Comparison of ENCODE assay signal across 11 mouse cellular contexts in genomic region chr11:116523699-116524189, GRCm38 (mm10). TPM values are rescaled to one million over a fixed set of nuclear protein-coding genes. Genes with fewer than 3 reads are reported as not detected.
DNase-seq lines count a peak whose midpoint lies in the region; ATAC-seq and TF ChIP-seq lines count a peak whose summit lies in the region.
"Had no signal": no experiment of that assay in that cellular context is flagged by ENCODE, and none has a peak within 500 bp of the region (broad histone marks: within the 10 kb centered on the region; RNA-seq: fewer than 3 reads in every experiment).

No protein-coding gene starts in this region.

- no peak overlapping the region for H3K4me3 ChIP-seq in heart, embryonic 16.5 days (ENCODE audit: low read length)
- H3K4me3 ChIP-seq in lung, postnatal 0 days (ENCODE audit: low read depth, low read length) = no peak overlapping the region

- WGBS in heart, embryonic 16.5 days = 33% methylated on average over 5 of the region's 5 CpGs
- WGBS in lung, postnatal 0 days = 28% methylated on average over 5 of the region's 5 CpGs

- H3K27ac ChIP-seq in heart, embryonic 16.5 days (ENCODE audit: low read length) = peak overlapping the region; percentile 84
- peak overlapping the region; percentile 83 for H3K27ac ChIP-seq in lung, postnatal 0 days (ENCODE audit: low read length)

- no peaks in the 10 kb centered on the region for H3K36me3 ChIP-seq in heart, embryonic 16.5 days (ENCODE audit: control insufficient read depth, insufficient read depth)
- no peaks in the 10 kb centered on the region for H3K36me3 ChIP-seq in lung, postnatal 0 days (ENCODE audit: insufficient read depth, low read length)

- peaks cover 21% of the 10 kb centered on the region for H3K4me1 ChIP-seq in heart, embryonic 16.5 days (ENCODE audit: control insufficient read depth, insufficient read depth, low read length)
- peaks cover 16% of the 10 kb centered on the region; the same call in 1 of the 2 replicates for H3K4me1 ChIP-seq in lung, postnatal 0 days (ENCODE audit: insufficient read depth, low read depth, low read length)

- TF ChIP-seq CTCF in lung, postnatal 0 days (IDR thresholded peaks at IDR 0.05) = peak; percentile 25

- peak; percentile 21 for DNase-seq in gastrocnemius, adult 18-20 months (ENCODE audit: low spot score)
- no peak for DNase-seq in gastrocnemius, postnatal 10 days
- DNase-seq in adipocyte (ENCODE audit: low spot score) = peak; percentile 59
- DNase-seq in lung, postnatal 0 days (ENCODE audit: low spot score) = peak; percentile 69
- no peak for DNase-seq in left cerebral cortex, postnatal 25 days (ENCODE audit: low spot score in 2 of 2)
- DNase-seq in left cerebral cortex, postnatal 4 days = no peak
- DNase-seq in retina, embryonic 14.5 days (ENCODE audit: low spot score) = no peak
- DNase-seq: right cerebral cortex, postnatal 4 days had no signal

- H3K27me3 ChIP-seq in heart, embryonic 16.5 days (ENCODE audit: control insufficient read depth, insufficient read depth, low read length) = no peaks in the 10 kb centered on the region
- H3K27me3 ChIP-seq in lung, postnatal 0 days (replicated peaks; ENCODE audit: insufficient read depth, low read length) = no peaks in the 10 kb centered on the region
- H3K27me3 ChIP-seq: Patski had no signal

- no peak overlapping the region for H3K4me2 ChIP-seq in heart, embryonic 16.5 days (ENCODE audit: low read depth, low read length)
- H3K4me2 ChIP-seq in lung, postnatal 0 days (replicated peaks; ENCODE audit: low read depth, low read length) = no peak overlapping the region

- H3K9ac ChIP-seq in heart, embryonic 16.5 days (ENCODE audit: low read length) = 0 out of 2 replicates have a peak overlapping the region, but pooled peaks have one; percentile 13
- no peak overlapping the region for H3K9ac ChIP-seq in lung, postnatal 0 days (replicated peaks; ENCODE audit: low read depth)

- H3K9me3 ChIP-seq in heart, embryonic 16.5 days (replicated peaks; ENCODE audit: control insufficient read depth, low read length) = no peaks in the 10 kb centered on the region
- no peaks in the 10 kb centered on the region for H3K9me3 ChIP-seq in lung, postnatal 0 days (ENCODE audit: low read length)

- intact Hi-C loops in left cerebral cortex, postnatal 25 days (cut with DNase I) = no loop called here
- intact Hi-C loops in left cerebral cortex, postnatal 4 days (cut with DNase I) = no loop called here

- ATAC-seq in heart, embryonic 16.5 days (replicated peaks; ENCODE audit: extremely low read depth, insufficient read depth, low FRiP score) = peak; percentile 80
- ATAC-seq in lung, postnatal 0 days = peak; percentile 60
- ATAC-seq: Patski had no signal

- no peak for TF ChIP-seq EP300 in lung, postnatal 0 days (IDR thresholded peaks at IDR 0.05)

RNA-seq across cellular contexts. Expression of gene Sphk1, which starts 7.0 kb away (rescaled TPM):
- total RNA-seq in gastrocnemius, adult 18-20 months (2021) = under 1 TPM; 0.80 to 0.88 TPM
- total RNA-seq in gastrocnemius, postnatal 10 days (2021) = 1 to 10 TPM; 3.7 to 4.0 TPM
- polyA plus RNA-seq in heart, embryonic 16.5 days (2015; fragmentation: Nextera tagmentation; extraction: Ambion mirVana) = 3.6 and 4.5 TPM in 2 replicates
- 38.6 and 56.3 TPM in 2 replicates for polyA plus RNA-seq in lung, postnatal 0 days (2015; fragmentation: Nextera tagmentation; extraction: Ambion mirVana)
- total RNA-seq in left cerebral cortex, postnatal 25 days (2021) = 1 to 10 TPM; 4.9 to 5.5 TPM
- total RNA-seq in left cerebral cortex, postnatal 4 days (2021) = 1 to 10 TPM; 4.8 to 6.7 TPM

RNA-seq across cellular contexts. Expression of gene Prpsap1, which starts 29.7 kb away (rescaled TPM):
- total RNA-seq in gastrocnemius, adult 18-20 months (2021) = 10 to 100 TPM; 12.3 to 12.5 TPM
- total RNA-seq in gastrocnemius, postnatal 10 days (2021) = 10 to 100 TPM; 34.8 to 35.4 TPM
- 98.6 and 99.1 TPM in 2 replicates for polyA plus RNA-seq in heart, embryonic 16.5 days (2015; fragmentation: Nextera tagmentation; extraction: Ambion mirVana)
- polyA plus RNA-seq in lung, postnatal 0 days (2015; fragmentation: Nextera tagmentation; extraction: Ambion mirVana) = 89.5 and 97.7 TPM in 2 replicates
- 10 to 100 TPM; 65.7 to 76.2 TPM for total RNA-seq in left cerebral cortex, postnatal 25 days (2021)
- total RNA-seq in left cerebral cortex, postnatal 4 days (2021) = 100 to 1,000 TPM; 107 TPM

RNA-seq across cellular contexts. Expression of gene Ube2o, which starts 57.5 kb away (rescaled TPM):
- 10 to 100 TPM; 22.9 to 25.2 TPM for total RNA-seq in gastrocnemius, adult 18-20 months (2021)
- total RNA-seq in gastrocnemius, postnatal 10 days (2021) = 10 to 100 TPM; 20.7 to 24.9 TPM
- 5.5 and 6.9 TPM in 2 replicates for polyA plus RNA-seq in heart, embryonic 16.5 days (2015; fragmentation: Nextera tagmentation; extraction: Ambion mirVana)
- 9.1 and 9.8 TPM in 2 replicates for polyA plus RNA-seq in lung, postnatal 0 days (2015; fragmentation: Nextera tagmentation; extraction: Ambion mirVana)
- total RNA-seq in left cerebral cortex, postnatal 25 days (2021) = 100 to 1,000 TPM; 117 to 119 TPM
- total RNA-seq in left cerebral cortex, postnatal 4 days (2021) = 100 to 1,000 TPM; 115 to 128 TPM

RNA-seq across cellular contexts. Expression of gene Qrich2, which starts 57.7 kb away (rescaled TPM):
- not detected for total RNA-seq in gastrocnemius, adult 18-20 months (2021)
- total RNA-seq in gastrocnemius, postnatal 10 days (2021) = not detected
- polyA plus RNA-seq in heart, embryonic 16.5 days (2015; fragmentation: Nextera tagmentation; extraction: Ambion mirVana) = 0.07 TPM in 1 of 2 replicates, not detected in the other
- polyA plus RNA-seq in lung, postnatal 0 days (2015; fragmentation: Nextera tagmentation; extraction: Ambion mirVana) = 0.05 and 0.06 TPM in 2 replicates
- not detected for total RNA-seq in left cerebral cortex, postnatal 25 days (2021)
- total RNA-seq in left cerebral cortex, postnatal 4 days (2021) = under 1 TPM in 1 of 2 experiments, not detected in 1; 0.08 TPM
- total RNA-seq: liver, adult 2 months had no signal

Comparison
In these comparisons a context has a peak if more than half of its experiments do, and no peak if none do; other contexts are left out.
1. DNase-seq: peak in gastrocnemius, adult 18-20 months (single experiment), adipocyte (single experiment) and lung, postnatal 0 days (single experiment); none in gastrocnemius, postnatal 10 days (single experiment), left cerebral cortex, postnatal 25 days (0 of 2), left cerebral cortex, postnatal 4 days (single experiment) and retina, embryonic 14.5 days (single experiment).
2. RNA of gene Ube2o, which starts 57.5 kb away (total RNA-seq): 115 to 128 TPM in left cerebral cortex, postnatal 4 days and 117 to 119 TPM in left cerebral cortex, postnatal 25 days; 22.9 to 25.2 TPM in gastrocnemius, adult 18-20 months and 20.7 to 24.9 TPM in gastrocnemius, postnatal 10 days; every median in the first group is over 4 times any median in the second.